Mouse (Mus musculus) cerebellum, adult 2 months (tissue): ENCODE data around the gene Prpf40b.

Source experiments
- CTCF ChIP-seq: fragments of 200-500 bp; IDR thresholded peaks from 2 replicates; pipeline ENCODE4 v1.5.1; 2011; ENCODE audit warnings: low read depth, mild to moderate bottlenecking, control low read depth, low read length, moderate library complexity, borderline replicate concordance; ENCODE audit not compliant: insufficient read depth
- POLR2A ChIP-seq: fragments of 200-500 bp; IDR thresholded peaks from 2 replicates; pipeline ENCODE4 v1.6.1; 2011; ENCODE audit warnings: low read length, control low read depth, borderline replicate concordance; ENCODE audit not compliant: insufficient read depth

- TF ChIP-seq CTCF (no peak), POLR2A (no peak)
Observed at GRCm38 (mm10) chr15:99252381-99253174, 42.3 kb upstream of the Prpf40b start.
